Mouse (Mus musculus) T-cell, adult 66 days (primary cell): ENCODE data around the gene Cltrn. TPM values are rescaled to one million over a fixed set of nuclear protein-coding genes. Genes with fewer than 3 reads are reported as not detected.

Experiments
- total RNA-seq, 2 experiments: library from RNA; stranded (reverse); gene quantifications; 3 replicates in 1 of 2; 4 replicates in 1 of 2; pipeline ENCODE4 v1.2.4; 2023

Cltrn gene
- not detected for total RNA-seq

DNA sequence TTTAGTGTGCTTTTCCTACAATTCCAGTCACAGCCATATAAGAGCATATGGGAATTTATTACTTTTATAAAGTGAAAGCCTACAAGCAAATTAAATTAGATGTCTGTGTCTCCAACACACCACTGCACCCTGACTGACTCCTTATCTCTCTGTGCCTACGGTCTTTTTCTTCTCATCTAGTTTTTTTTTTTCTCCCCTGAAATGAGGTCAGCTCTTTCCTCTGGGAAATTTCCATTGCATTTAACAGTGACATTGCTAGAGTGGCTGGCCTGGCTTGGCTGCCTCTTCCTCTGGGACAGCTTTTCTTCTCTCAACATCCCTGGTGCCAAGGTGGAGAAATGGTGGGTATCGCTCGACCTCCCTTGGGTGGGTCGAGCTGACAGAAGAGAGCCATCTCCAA is at the start of gene Cltrn:
Gene Cltrn, plus strand, starts transcription at position 249 of the 400 bp plus-strand sequence.

DNA sequence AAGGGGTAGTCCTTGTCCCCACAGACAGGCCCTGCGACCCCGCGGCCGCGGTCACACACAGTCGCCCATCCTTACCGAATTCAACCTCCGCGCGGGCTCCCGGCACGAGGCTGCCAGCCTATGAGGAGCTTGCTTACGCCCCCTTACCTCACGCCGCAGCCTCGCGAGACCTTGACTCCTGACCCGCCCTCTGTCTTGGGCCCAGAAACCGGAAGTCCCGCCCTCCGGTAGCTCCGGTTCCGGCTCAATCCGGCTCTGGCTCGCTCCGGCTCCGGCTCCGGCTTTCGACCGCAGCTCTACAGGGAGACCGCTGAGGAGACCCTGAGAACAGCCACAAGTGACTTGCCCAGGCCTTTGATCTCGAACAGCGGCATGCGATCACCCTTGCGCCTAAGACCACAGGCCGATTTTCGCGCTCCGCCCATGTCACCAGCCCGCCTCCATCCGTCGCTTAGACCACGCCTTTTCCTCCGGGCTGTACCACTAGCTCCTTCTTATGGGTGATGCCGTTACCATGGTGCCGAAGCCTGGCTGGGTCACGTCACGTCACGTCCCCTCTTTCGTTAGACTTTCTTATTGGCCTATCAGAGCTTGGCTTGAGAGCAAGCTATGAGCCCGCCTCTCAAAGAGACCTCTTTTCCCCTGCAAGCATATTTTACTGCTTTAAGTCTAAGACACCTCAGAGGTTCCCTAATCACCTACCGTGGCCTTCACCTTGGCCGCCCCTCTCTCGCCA is 12.4 kb upstream of the Cltrn start, which contains the start of gene Siah1b:
Gene Siah1b, minus strand, starts transcription at position 454 of the 736 bp plus-strand sequence.

DNA sequence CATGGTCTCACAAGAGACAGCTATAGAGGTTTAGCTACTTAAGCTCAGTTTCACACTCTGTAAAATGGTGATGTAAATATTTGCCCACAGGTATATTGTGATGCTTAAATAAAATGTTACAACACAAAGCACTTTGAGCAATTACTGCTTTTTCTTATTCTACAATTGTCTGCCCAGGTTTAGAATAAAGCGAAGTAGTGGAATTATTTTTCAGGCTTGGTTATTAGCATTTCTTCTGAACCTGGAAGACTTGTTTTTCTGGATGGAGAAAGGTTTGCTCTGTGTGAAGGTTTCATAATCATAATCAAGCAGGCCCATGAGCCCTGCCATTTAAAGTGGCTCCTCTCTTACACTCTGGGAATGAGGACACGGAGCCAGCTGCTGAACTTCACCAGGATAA is 50.4 kb downstream of the Cltrn start, which contains the start of gene Ace2:
Gene Ace2, plus strand, starts transcription at position 301 of the 400 bp plus-strand sequence.

Other genes with a start within 250 kb of the Cltrn start
- gene Ap1s2, start 179.8 kb upstream of the Cltrn start, total RNA-seq, result 10 to 100 TPM; 14.2 to 15.4 TPM
- gene Zrsr2, start 130.2 kb upstream of the Cltrn start, total RNA-seq, result 10 to 100 TPM; 63.6 to 80.2 TPM
- under 1 TPM in 1 of 2 experiments, not detected in 1; 0.41 TPM for gene Car5b, start 60.8 kb upstream of the Cltrn start, total RNA-seq
- gene Siah1b, start 12.3 kb upstream of the Cltrn start, total RNA-seq, result 1 to 10 TPM; 7.0 to 7.2 TPM
- not detected for gene Ace2, start 50.5 kb downstream of the Cltrn start, total RNA-seq
- not detected for gene Bmx, start 169.4 kb downstream of the Cltrn start, total RNA-seq
- not detected for gene Pir, start 180.5 kb downstream of the Cltrn start, total RNA-seq